Mouse (Mus musculus) small intestine, adult 2 months (tissue): ENCODE data around the gene Lcmt1.

Experiments
- CTCF ChIP-seq: fragments of 200-500 bp; IDR thresholded peaks from 2 replicates; pipeline ENCODE4 v1.5.1; 2012; ENCODE audit warnings: low read depth, mild to moderate bottlenecking, control low read depth, inconsistent platforms, low read length, moderate library complexity, mixed read lengths; ENCODE audit not compliant: insufficient replicate concordance, insufficient read length; ENCODE audit errors: extremely low read depth
- POLR2A ChIP-seq: fragments of 200-500 bp; IDR thresholded peaks from 2 replicates; pipeline ENCODE4 v1.6.1; 2012; ENCODE audit warnings: low read depth, mild to moderate bottlenecking, control low read depth, inconsistent platforms, low read length, moderate library complexity

DNA sequence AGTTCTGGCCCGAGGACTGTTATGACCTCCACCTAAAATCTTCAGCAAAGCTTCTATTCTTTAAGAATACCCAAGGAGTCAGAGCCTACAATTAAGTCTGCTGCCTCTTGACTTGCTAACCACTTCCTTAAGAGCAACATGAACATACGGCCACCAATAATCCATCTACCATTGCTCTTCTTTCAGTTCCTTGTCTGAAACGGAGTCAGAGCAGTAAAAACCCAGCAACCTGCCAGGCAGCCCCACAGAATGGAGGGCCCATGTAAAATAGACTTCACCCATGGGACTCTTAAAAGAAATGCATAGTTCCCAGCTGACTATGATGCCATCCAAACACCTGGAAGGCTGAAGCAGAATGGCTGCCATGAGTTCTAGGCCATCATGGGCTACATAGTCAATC, 13.4 kb upstream of the Lcmt1 start:
- TF ChIP-seq CTCF (no peak), POLR2A (no peak)
